Mouse (Mus musculus) granulocyte monocyte progenitor cell, adult 5-6 weeks (primary cell): ENCODE data around the gene Syngr4. TPM values are rescaled to one million over a fixed set of nuclear protein-coding genes. Genes with fewer than 3 reads are reported as not detected.
"Not testable (repeated sequence)": the region's sequence is repeated elsewhere in the genome, so short reads cannot be mapped to it uniquely, and the experiment has no call there.

Experiments
- ATAC-seq: replicated peaks from 2 replicates; pipeline ENCODE4 v1.8.0; 2016; ENCODE audit warnings: mild to moderate bottlenecking, moderate TSS enrichment, inconsistent platforms; ENCODE audit not compliant: poor library complexity, severe bottlenecking
- total RNA-seq, 2 experiments: library from RNA; stranded (forward) in 1 of 2; stranded (reverse) in 1 of 2; fragments of 200-712, 200-1000 nt in 1 of 2; fragments of >200 nt in 1 of 2; fragmentation: Nextera tagmentation in 1 of 2; gene quantifications; 2 replicates each; pipeline ENCODE4 v1.2.3; 2014 to 2017

Gene Syngr4
- total RNA-seq (2014; fragmentation: Nextera tagmentation) (3.7 and 4.0 TPM in 2 replicates), total RNA-seq (2017) (0.41 TPM in 1 of 2 replicates, not detected in the other)

DNA sequence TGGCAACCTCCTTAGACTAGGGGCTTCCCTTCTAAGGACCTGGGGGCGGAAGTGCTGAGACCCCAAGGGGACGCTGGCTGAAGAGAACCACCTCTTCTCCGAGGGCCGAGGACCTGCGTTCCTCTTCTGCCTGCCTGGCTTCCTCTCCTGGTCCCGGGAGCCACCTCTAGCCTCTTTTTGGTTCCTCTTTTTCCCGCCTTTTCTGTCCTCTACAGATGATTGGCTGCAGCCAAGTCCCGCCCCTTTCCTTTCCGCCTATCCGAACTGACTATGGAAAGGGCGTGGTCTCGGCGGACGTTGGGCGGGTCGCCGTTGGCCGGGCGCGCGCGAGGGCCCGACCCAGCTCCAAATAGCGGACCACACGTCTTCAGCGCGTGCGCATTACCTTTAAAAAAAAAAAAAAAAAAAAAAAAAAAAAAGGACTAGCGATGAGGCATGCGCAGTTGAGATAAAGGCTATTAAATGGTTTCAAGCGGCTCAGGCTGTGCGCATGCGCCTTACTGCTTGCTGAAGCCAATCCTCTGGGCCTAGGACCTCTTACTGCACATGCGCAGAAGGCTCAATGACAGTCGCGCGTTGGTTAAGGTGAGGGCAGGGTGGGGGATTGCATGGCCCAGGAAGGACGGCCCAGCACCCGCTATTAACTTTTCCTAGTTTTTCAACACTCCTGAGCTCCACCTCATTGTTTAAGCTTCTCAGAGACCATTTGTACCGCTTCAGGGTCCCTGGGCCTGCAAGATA lies at the start of gene Syngr4, which contains the start of gene Tmem143:
Gene Syngr4, minus strand, starts transcription at position 198 of the 741 bp plus-strand sequence.
Gene Tmem143, plus strand, starts transcription at position 425 of the 741 bp plus-strand sequence.
- peak; percentile 85 for ATAC-seq

DNA sequence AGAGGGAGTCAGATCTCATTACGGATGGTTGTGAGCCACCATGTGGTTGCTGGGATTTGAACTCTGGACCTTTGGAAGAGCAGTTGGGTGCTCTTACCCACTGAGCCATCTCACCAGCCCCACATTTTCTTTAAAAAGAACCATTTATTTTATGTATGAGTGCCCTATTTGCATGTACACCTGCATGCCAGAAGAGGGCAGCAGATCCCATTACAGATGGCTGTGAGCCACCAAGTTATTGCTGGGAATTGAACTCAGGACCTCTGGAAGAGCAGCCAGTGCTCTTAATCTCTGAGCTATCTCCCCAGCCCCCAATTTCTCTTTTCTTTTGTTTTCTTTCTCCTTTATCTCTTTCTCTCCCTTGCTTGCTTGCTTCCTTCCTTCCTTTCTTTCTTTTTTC lies 46.8 kb upstream of the Syngr4 start:
- ATAC-seq: not testable (repeated sequence)

DNA sequence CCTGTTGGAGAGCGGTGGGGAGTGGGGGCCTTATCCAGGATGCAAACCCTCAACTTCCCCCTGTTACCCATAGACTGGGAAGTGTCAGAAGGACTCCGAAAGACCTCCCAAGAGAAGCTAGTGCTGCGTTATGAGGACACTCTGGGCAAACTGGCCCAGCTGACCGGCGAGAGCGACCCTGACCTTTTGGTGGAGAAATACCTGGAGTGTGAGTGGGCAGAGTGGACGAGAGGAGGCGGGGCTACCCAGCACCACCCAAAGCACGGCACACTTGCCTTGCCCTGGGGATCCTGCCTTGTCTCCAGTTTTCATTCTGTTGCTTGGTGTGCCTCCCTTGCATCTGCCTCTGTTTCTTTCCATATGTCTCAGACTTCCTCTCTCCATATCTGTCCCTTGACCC lies 45.5 kb upstream of the Syngr4 start:
- ATAC-seq: no peak

DNA sequence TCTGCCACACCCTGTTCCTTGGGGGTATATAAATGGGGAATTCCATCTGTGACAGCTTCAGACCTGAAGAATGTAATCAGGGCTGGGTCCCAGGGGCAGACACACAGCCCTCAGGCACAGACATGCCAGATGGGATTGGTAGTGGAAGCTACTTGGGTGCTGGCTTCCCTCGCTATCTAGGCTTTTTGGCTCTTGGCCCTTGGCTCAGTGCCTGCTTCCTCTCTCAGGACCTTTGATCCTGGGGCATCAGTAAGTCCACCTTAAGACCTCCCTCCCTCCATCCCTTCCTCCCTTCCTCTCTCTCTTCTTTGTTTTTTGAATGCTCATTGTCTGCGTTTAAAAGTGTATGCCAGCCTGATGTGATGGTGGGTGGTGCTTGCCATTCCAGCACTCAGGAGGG lies 43.3 kb upstream of the Syngr4 start:
- ATAC-seq: no peak

DNA sequence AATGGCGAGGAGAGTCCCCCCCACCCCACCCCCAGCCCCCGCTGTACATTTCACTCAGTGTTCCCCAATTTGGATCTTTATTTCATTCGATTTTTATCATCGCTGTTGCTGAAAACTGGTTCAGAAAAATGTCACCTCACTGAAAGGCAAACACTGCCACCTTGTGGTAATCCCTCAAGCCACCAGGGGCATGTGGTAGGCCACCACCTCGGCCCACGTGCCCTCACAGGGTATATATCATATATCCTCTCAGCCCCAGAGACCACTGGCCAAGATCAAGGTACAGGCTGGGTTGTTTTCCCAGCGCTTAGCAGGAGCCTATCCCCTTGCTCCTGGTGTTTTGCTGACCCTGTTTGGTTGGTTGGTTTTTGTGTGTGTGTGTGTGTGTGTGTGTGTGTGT lies 38.6 kb upstream of the Syngr4 start:
- ATAC-seq: peak; percentile 79

DNA sequence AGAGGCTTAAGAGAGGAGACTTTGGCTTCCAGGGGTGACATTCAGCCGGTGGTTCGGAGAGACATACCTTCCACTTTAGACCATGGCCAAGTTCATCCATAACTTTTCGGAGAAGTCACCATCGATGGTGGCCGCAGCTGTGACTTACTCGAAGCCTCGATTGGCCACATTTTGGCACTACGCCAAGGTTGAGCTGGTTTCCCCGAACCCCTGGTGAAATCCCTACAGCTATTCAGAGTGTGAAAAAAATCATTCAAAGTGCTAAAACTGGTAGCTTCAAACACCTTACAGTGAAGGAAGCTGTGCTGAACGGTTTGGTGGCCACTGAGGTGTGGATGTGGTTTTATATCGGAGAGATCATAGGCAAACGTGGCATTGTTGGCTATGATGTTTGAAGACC lies 37.3 kb upstream of the Syngr4 start:
- not testable (repeated sequence) for ATAC-seq

DNA sequence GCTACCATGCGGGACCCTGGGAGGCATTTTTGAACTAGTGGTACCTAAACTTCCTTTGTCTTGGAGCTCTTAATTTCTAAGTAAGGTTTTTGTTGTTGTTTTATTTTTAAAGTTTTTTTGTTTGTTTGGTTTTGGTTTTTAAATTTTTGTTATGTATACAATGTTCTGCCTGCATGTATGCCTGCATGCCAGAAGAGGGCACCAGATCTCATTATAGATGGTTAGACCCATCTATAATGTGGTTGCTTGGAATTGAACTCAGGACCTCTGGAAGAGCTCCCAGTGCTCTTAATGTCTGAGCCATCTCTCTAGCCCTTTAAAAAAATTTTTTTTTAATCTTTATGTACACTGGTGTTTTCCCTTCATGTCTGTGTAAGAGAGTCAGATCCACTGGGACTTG lies 33.2 kb upstream of the Syngr4 start:
- no peak for ATAC-seq

DNA sequence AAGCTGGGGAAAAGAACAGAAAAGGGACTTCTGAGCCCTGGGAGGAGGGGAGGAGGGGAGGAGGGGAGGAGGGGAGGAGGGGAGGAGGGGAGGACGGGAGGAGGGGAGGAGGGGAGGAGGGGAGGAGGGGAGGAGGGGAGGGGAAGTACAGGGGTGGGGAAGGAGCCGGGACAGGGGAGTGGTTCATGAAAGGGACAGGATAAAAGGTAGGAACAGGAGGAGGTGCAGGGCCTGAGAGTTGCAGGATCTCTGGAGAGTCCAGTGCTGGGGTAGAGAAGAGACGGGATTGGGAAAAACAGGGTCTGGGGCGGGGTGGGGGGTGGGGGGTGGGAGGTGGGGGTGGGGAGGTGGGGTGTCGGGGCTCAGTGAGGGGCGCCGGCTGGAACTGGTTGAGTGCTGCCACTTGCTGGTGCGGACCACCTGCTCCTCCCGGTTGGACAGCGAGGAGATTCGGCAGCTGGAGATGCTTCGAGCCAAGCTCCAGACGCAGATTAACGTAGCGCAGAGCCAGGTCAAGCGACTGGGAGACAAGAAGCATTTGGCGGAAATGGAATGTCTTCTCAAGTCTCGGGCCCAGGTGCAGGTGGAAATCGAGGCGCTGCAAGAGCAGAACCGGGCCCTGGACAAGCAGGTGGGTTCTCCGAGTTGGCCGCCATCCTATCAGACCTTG lies 32.2 kb upstream of the Syngr4 start:
- no peak for ATAC-seq

DNA sequence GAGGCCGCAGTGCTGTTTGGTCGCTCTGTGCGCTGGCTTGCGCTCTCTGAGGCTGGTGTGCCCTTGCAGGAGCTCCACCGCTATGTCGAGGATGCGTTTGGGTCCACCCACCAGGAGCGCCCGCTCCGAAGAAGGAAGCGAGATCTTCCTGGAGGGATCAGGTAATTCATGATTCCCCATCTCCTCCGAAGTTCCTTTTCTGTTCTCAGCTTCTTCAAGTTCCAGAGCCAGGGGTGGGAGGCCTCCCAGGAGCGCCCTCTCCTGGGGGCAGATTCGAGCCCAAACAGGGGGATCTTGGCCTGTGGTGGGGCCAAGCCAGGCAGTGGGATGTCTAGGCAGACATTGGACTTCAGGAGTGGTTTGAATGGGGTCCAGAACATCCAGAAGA lies 27.9 kb upstream of the Syngr4 start:
- 0 out of 2 replicates have a peak, but pooled peaks have one; percentile 8 for ATAC-seq

DNA sequence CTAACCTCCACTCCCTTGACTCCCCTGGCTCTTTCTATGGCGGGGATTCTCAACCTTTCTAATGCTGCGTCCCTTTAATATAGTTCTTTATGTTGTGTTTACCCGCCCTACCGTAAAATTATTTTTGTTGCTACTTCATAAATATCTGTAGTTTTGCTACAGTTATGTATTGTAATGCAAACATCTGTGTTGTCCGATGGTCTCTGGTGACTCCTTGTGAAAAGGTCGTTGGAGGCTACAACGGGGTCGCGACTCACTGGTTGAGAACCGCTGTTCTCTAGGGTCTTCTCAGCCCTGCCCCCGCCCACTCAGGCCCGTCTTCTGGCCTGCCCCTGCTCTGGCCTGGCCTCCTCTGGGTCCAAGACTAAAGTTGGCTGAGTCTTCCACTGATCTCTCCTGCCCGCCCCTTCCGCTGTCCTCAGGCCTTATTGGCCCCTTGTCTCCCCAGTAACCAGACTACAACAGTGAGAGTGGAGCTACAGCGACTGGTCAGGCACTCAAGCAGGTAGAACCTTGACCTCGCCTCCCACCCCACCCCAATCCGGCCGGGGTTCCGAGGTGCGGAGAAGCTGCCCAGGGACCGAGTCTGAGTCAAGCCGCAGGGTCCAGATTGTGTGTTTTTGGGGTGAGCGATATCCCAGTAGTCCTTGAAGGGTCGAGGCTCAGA lies 27.4 kb upstream of the Syngr4 start, which contains the start of gene Ccdc114:
Gene Ccdc114, plus strand, starts transcription at position 311 of the 667 bp plus-strand sequence.
- peak; percentile 25 for ATAC-seq

DNA sequence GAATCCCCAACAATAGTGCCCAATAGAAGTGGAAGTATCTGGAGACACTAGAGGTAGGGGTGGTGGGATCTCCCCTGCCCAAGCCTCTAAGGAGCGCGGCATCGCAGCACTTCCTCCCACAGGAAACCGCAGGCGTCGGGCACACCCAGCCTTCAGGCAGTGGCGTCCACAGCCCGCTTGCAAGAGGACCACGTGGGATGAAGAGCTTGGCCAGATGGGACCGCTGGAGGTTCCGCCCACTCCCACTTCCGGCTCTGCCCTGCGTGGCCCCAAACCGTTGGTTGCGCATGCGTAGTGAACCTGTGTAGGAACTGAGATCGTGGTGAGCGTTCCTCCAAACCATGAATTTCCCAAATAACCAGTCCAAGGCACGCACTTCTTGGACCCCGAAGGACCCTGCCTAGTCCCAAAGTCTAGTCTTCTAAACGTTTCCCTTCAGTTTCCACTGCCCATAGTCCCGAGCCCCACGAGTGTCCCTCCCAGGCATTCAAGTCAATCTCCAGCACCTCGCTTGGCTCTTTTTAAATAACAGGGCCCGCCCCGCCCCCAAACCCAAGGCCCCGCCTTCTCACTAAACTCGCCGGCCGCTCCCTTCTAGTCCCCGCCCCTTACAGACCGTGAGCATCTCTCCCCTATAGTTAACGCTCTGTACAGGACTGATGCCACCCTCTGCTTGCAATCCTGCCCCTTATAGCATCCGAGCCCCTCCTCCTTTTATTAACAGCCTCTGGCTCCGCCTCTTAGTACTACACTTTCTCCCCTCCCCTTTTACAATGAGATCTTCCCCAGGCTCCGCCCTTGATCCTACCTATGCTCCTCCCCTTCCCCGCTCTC lies 26.6 kb upstream of the Syngr4 start:
- ATAC-seq: peak; percentile 57

DNA sequence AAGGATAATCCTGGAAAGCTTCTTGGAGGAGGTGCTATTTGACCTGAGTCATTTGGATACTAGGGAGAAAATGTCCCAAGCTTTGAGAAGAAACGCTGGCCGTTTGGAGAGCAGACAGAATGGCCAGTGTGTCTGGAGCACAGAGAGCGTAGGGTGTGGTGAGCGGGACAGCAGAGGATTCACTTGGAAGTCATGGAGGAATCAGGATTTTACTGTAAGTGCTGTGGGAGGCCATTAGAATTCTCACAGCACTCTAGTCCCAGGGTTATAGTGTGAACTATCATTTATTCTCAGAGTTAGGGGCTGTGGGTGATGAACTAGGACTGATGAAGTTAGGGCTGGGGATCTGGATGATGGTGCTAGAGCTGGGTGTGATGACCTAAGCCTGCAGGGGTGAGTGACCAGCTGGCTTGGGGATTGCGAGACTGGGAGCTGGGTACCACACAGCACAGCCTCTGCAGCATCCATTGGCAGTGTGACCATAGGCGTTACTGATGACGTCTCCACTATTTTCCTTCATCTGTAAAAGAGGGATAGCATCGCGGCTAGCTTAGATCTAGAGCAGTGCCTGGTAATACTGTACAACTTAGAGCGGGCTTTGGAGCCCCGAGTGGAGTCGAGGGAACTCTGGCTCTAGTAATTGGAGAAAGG lies 25.6 kb upstream of the Syngr4 start:
- ATAC-seq: no peak

DNA sequence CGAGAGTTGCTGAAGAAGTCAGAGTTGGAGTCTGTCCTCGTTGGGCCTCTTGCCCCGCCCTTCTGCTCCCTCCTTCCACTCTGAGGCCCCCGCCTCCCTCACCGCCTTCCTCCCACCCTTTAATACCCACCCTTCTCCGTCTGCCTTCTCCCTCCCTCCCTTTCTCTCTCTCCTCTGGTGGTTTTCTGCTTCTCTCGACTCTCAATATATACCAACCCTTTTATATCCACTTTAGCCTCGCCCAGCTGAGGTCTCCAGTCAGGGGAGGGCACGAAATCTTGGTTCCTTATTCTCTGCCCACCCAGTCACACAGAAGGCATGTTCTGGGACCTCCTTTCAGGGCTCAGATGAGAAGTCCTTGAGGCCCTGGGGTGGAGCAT lies 24.7 kb upstream of the Syngr4 start, which contains the start of gene Emp3:
Gene Emp3, minus strand, starts transcription at position 163 of the 380 bp plus-strand sequence.
- peak; percentile 26 for ATAC-seq

DNA sequence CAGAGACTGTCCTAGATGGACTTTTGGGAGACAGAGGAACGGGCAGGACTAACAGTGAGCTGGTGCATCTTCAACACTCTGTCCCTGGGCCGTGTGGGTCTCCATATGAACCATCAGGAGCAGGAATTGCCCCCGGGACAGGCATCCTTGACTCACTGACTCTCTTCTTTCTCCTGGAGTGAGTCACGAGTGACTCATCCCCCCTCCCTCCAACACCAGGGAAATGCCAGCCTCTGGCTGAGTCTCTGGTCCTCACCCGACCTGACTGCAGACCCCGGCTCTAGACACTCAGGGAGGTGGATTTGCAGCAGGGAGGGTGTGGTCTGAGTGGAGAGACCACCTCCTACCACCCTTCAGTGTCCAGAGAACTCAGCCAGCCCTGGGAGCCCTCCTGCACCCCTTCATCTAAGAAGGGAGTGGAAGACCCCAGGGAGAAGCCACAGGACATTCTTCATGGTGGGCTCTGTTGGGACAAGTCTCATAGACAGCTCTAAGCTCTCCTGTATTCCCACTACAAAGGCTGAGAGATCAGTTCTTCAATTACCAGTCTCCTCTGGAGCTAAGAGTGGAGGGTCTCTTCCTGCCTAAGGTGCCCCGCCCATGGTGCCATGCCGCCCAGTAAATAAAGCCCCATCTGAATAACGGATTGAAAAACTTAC lies 24.2 kb upstream of the Syngr4 start:
- no peak for ATAC-seq

DNA sequence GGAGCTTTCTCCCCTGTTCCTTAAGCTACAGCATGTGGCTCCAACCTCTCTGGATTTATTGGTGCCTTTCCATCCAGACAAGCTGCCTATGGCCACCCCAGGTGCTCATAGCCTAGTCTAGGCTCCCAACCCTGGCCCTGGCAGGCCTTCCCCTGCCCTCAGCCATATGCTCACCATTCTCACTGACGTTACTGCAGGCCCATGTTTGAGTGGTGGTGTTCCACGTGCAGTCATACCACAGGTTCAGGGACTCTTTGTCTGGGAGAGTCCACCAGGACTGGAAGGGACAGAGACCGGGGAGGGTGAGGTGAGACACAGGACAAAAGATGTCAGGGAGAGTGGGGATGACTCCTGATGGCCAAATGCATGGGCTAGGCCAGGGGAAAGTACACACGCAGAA lies 23.2 kb upstream of the Syngr4 start:
- ATAC-seq: no peak

DNA sequence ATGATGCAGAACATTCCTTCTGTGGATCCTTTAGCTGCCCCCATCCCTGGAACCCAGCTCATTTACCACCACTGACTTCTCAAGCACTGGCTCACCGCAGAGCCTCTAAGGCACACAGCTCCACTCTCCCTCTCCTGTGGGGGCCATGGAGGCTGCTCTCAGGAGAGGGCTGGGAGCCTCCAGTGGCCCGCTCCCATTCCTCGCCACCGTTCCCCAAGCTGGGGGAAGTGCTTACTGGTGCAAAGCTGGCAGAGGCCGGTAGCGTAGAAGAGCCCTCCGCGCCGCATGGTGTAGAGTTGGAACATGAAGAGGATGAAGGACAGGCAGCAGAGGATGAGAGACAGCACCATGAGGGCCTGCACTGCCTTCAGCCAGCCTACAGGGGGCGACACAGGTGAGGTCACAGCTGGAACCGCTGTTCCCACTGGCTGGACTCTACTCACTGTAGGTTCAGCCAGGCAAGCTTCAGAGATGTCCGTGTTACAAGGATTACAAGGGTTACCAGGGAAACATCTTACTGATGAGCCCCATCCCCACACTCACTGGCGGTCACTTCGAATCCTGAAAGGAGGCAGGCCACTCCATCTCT lies 22.7 kb upstream of the Syngr4 start:
- no peak for ATAC-seq

DNA sequence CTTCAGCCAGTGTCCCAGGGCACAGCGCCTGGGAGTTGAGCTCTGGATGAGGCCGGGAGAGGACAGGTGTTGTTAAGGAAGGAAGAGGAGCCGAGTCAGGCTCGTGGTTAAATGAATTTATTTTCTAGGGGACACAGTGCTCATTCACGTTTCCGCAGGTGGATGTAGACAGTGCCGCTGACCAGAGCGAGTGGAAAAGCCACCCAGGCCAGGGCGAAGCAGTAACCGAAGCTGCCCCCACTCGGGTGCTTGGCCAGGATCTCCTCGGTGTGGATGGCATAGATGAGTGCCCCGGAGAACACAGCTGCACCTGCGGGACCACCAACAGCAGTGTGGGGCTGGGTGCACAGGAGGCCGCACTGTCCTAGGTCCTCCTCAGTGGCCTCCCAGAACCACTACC lies 21.4 kb upstream of the Syngr4 start:
- no peak for ATAC-seq

DNA sequence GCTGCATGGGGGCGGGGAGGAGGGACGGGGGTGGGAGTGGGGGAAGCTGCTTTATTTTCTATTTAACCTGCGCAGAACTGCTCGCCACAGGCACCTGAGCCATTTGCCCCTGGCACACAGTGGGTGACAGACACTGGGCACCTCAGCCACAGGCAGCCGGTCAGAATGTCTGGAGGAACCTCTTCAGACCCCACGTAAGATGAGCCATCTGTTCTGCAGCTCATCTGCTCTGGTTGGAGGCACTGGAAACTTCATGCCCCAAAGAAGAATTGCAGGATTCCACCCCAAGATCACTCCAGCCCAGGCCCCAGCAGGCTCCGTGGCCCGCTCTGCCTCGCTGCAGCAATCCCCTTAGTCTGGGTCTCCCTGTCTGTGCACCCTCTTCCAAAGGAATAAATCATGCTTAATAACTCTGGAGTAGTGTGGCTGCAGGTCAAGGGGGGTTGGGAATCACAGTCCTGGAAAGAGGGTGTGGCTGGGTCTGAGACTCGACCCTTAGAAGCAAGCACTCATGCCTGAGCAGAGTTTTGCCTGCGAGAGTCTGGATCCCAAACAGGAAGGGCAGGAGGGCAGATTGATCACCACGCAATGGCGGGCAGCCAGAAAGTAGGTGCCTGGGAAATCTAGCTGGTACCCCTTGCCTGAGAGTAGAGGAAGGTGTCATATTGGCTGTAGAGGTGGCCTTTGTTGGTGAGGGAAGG lies 20.6 kb upstream of the Syngr4 start:
- ATAC-seq: no peak
